Mouse (Mus musculus): ENCODE measurements around the gene Gm42417.

Gm42417 gene

DNA sequence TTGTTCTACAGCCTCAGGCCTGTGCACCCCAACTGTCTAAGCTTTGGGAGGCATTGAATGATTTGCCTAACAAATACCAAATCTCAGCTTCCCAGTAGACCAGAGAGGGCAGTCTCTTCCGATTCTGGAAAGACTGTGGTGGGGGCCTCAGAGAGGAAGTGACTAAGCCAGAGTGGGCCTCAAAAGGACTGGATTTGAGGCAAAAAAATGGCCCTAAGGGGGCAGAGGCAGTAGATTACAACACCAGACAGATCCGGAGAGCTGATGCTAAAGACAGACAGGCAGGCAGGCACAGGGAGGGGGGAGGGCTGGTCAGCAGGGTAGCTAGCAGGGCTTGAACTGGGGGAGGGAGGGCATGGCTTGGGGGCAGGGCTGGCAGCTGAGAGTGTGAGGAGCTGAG lies 27.2 kb upstream of the Gm42417 start:
- in situ Hi-C loops (cut with MboI, MseI): loop anchor here (25.0 kb wide), 1 partner anchor 121 kb away; the partner anchor contains the start of genes Cox5b and Fam178b

DNA sequence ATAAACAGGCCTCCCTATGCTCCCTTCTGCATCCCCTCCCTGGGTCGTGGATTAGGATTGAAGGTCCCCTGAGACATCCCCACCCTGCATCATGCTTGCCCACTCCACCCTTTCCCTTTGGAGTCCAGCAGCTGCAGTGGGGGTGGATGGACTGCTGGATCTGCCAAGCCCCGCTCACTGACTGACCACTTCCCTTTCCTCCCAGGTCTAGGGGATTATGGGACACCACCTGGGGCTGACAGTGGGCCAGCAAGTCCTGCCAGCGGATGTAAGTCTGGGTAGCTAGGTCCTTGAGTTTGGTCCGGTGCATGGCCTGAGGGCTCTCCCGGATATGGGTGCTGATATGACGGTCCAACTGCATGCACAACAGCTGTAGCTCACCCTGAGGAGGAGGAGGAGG lies 24.9 kb upstream of the Gm42417 start:
- in situ Hi-C loops (cut with MboI, MseI): loop anchor here (25.0 kb wide), 1 partner anchor 123 kb away; the partner anchor contains the start of genes Cox5b and Fam178b

DNA sequence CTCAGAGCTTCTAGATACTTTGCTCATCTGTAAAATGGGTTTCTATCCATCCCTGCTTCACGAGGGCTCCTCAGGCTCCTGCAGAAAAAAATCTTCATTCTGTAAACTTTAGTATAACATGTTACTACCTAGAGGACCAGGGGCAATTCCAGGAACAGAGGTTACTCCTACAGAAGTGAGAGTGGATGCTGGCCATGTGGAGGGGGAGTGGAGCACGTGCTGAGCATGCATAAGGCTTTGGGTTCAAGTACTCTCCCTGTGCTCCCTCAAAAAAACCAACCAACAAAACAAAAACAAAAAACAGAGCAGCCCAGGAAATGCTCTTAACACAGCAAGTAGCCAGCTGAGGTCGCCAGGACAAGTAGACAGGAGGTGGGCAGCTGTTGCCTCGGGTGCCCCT lies 24.4 kb upstream of the Gm42417 start:
- in situ Hi-C loops (cut with MboI, MseI): loop anchor here (25.0 kb wide), 1 partner anchor 124 kb away; the partner anchor contains the start of genes Cox5b and Fam178b

GRCm38 (mm10) chr1:36563197-36563596 lies 24.0 kb upstream of the Gm42417 start:
- in situ Hi-C loops (cut with MboI, MseI): loop anchor here (25.0 kb wide), 1 partner anchor 124 kb away; the partner anchor contains the start of genes Cox5b and Fam178b

DNA sequence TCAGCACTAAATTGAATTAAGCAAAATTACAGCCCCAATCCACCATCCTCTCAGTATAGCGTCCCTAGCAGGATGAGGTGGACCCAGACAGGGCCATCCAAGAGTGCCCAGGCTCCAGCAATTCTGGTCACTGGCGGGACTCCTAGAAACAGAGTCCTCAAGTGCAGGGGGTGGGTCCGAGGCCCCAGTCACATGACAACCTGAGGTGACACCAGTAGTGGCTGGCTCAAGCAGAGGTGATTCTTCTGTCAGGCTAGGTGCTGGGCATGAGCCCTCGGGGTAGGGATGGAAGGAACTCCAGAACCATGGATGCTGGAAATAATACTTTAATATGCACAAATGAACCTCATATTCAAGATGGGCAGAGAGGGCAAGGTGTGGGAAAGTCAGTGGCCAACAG lies 23.2 kb upstream of the Gm42417 start:
- in situ Hi-C loops (cut with MboI, MseI): loop anchor here (25.0 kb wide), 1 partner anchor 125 kb away; the partner anchor contains the start of genes Cox5b and Fam178b

GRCm38 (mm10) chr1:36560903-36561302 lies 21.7 kb upstream of the Gm42417 start:
- in situ Hi-C loops (cut with MboI, MseI): loop anchor here (25.0 kb wide), 1 partner anchor 126 kb away; the partner anchor contains the start of genes Cox5b and Fam178b

GRCm38 (mm10) chr1:36559888-36560287 lies 20.7 kb upstream of the Gm42417 start:
- in situ Hi-C loops (cut with MboI, MseI): loop anchor here (5.0 to 25.0 kb wide), 4 partner anchors 67 to 987 kb away; partner anchors contain the start of genes Cox5b, Fam178b and Zap70

DNA sequence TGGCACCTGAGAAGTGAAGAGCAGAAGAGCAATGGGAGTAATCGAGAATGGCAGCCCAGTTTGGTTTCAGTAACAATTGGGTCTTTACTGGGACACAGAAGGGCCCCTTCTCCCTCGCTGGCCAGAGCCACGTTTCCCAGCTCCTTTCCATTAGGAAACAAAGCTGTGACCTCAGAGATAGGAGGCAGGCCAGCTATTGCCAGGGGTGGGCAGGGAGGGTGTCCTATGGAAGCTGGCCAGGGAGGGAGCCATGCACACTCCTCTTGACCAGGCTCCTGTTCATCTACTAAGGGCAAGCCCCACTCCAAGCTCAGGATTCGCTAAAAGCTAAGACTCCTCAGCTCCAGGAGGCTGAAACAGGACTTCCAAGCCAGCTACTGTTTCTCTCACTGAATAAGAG lies 20.0 kb upstream of the Gm42417 start:
- in situ Hi-C loops (cut with MboI, MseI): loop anchor here (5.0 to 25.0 kb wide), 4 partner anchors 68 to 988 kb away; partner anchors contain the start of genes Cox5b, Fam178b and Zap70

GRCm38 (mm10) chr1:36558031-36558993 lies 19.1 kb upstream of the Gm42417 start, which contains the start of gene Sema4c:
Gene Sema4c, minus strand, starts transcription at chr1:36558349.
- in situ Hi-C loops (cut with MboI, MseI): loop anchor here (5.0 to 25.0 kb wide), 4 partner anchors 69 to 989 kb away; partner anchors contain the start of genes Cox5b, Fam178b and Zap70

DNA sequence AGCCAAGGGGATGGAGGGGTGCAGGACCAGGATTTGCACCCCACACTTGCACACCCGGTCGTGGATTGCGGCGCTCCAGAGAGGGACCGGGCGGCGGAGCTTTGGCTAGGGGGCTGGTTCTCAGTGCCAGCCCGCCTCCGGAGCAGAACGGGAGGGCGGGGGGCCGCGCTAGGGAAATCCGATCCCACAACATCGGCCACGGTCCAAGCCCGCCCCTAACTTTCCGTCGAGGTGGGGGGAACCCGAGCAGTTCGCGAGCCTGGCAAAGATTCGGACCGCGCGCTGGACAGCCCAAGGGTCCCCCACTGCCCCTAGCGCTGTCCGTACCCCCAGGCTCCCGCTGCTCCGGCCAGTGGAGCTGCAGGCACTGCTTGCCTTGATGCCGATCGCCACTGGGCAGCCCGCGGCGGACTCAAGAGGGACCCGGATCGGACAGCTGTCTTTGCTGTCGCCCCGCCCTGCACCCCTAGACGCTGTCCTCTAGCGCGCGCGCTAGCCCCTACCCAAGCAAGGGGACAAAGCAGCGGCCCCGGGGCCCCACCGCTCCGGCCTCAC lies 18.3 kb upstream of the Gm42417 start:
- in situ Hi-C loops (cut with MboI, MseI): loop anchor here (5.0 to 25.0 kb wide), 4 partner anchors 70 to 990 kb away; partner anchors contain the start of genes Cox5b, Fam178b and Zap70

DNA sequence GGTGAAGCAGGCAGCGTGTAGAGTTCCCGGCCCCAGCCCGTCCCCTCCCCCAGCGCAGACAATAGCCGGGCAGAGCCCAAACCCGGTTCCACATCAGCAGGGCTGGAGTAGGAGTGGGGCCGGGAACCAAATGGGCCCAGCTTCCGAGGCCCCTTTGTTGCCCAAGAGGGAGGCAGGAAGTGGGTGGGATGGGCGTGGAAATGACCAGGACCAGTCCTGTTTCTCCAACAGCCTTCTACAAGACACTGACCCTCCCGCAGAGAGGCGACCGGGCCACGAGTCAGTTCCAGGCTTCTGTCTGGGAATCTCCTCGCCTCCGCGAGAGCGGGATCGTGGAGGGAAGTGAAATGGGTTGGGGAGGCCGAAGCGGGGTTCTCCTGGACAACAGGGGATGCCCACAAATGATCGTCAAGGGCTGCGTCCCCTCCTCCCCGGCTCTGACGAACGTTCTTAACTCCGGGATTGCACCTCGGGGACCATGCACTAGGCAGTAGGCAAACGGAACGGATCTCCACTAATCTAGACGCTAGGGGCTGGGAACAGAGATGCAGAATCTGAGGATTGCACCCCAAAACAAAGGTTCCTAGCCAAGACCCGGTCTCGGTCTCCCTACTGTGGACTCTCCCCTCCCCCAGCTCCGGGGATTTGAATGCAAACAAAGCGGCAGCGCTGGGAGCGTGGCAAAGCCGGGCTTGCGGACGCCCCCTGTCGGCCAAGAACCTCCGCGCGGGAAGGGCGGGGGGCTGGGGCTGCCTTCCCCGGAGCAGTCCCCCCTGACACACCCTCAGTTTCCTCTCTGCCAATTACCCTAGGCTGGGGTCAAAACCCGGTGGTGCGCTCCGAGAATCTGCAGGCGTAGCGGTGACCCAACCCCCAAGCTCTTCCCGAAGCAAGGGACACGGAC lies 17.6 kb upstream of the Gm42417 start:
- in situ Hi-C loops (cut with MboI, MseI): loop anchor here (5.0 to 25.0 kb wide), 4 partner anchors 70 to 990 kb away; partner anchors contain the start of genes Cox5b, Fam178b and Zap70

DNA sequence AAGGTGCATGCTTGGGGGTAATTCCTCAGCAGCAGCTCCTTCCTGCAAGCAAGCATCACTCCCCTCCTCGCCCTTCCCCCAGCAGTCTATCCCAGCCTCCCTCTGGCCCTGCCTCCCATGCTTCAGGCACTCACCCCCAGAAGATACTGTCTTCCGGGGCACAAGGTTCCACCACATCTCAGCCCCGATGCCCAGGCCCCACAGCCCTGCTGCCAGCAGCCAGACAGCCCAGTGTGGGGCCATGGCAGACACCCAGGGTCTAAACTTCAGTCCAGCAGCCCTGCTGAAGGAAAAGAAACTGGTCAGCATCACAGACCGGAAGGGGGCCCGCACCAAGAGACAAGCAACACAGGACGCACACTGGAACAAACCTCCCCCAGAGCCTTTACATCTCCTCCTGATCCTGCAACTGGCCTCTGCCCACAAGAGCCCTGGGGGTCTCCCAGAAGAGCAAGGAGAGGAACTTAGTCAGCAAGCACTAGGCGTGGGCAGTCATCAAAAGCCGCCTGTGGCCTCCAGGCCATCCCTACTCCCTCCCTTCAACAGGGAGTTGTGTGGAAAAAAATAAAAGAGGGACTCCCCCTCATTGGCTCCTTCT lies 16.7 kb upstream of the Gm42417 start:
- in situ Hi-C loops (cut with MboI, MseI): loop anchor here (5.0 to 25.0 kb wide), 4 partner anchors 71 to 991 kb away; partner anchors contain the start of genes Cox5b, Fam178b and Zap70

DNA sequence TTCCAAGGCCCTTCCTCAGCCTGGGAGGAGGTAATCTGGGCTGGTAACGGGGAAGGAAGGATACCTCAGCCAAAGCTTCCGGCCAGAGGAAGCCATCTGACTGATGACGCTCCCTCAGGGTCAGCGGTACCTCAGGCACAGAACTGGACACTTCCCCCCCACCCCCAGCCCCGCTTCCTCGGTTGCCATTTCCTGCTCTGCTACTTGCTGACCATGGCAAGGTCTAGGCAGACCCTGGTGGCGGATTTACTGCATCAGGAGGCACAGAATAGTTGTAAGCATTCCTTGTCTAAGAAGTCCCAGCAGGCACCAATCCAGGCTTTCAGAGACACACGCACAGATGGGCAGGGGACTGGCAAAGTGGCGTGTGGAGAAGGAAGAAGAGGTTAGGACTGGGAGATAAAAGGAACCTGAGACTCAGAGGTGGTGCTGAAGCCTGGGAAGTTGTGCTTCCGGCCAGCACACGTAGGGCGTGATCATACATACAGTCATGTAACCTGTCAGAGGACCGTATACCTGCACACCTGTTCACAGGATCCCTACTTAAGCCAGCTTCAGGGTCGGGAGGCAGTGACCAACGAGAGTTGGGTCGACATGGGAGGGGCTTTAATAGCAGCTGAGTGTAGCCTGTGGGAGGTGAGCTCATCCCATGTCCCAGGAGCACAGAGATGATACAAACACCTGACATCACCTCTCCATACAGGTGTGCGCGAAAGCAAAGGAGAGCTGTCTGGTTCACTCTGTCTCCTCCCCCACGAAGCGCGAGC lies 15.6 kb upstream of the Gm42417 start:
- in situ Hi-C loops (cut with MboI, MseI): loop anchor here (5.0 to 25.0 kb wide), 4 partner anchors 72 to 992 kb away; partner anchors contain the start of genes Cox5b, Fam178b and Zap70

DNA sequence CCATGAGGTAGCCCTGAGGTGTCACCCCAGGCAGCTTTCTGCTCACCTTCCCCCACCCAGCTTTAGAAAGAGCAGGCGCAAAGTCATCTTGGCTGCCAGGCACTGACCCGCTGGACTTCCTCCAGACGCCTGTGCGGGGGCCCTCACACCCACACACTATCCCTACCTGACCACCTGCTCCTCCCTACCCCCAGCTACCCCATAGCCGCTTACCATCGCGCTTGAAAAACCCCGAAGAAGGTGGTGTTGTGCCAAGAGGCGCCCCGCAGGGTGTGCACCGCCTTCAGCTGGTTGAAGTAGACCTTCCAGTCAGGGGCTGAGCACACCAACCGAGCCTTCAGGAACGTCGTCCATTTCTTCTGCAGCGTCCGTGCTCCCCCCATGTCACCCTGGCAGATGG lies 13.3 kb upstream of the Gm42417 start:
- in situ Hi-C loops (cut with MboI, MseI): loop anchor here (10.0 to 25.0 kb wide), 2 partner anchors 135 to 212 kb away; partner anchors contain the start of genes Cox5b, Fam178b and Zap70

DNA sequence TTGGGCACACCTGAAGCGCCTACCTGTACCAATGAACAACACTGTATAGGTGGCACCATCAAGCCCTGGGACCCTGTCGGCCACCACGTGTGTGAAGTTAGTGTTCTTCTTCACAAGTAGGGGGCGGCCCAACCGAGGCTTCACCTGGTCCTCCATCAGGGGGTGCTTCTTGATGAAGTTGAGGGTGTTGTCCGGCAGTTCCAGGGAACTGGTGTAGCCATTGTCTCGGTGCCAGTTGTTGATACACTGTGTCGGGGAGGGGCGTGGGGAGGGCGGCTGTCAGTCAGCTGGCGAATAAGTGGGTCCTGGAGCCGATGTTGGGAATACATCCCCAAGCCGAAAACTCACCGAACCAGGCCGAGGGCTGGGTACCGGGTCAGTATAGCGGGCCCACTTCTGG lies 12.7 kb upstream of the Gm42417 start:
- in situ Hi-C loops (cut with MboI, MseI): loop anchor here (10.0 to 25.0 kb wide), 2 partner anchors 135 to 213 kb away; partner anchors contain the start of genes Cox5b, Fam178b and Zap70

GRCm38 (mm10) chr1:36550075-36550863 lies 11.0 kb upstream of the Gm42417 start:
- in situ Hi-C loops (cut with MboI, MseI): loop anchor here (10.0 to 25.0 kb wide), 2 partner anchors 137 to 215 kb away; partner anchors contain the start of genes Cox5b, Fam178b and Zap70

DNA sequence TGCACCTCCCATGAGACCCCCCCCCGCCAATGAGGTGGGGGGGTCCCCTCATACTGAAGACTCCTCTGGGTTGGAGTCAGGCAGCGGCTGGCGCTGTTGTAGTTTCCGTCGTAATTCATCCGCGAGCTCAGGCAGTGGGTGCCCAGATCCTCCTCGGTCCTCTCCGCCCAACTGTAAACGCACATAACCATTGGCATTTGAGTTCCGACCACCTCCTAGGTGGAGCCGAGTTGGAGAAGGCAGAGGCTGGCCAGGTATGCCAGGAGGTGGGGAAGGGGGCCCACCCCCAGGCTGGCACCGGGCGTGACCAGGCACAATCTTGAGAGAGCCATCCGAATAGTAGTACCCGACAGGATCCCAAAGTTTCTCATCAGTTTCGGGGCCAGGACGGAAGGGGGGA lies 10.3 kb upstream of the Gm42417 start:
- in situ Hi-C loops (cut with MboI, MseI): no loop called here

GRCm38 (mm10) chr1:36548771-36549170 lies 9.5 kb upstream of the Gm42417 start:
- in situ Hi-C loops (cut with MboI, MseI): no loop called here
